26 mouse cellular contexts compared by ENCODE assay signal in genomic region chr3:136439907-136440645, GRCm38 (mm10).
DNase-seq lines count a peak whose midpoint lies in the region; ATAC-seq and TF ChIP-seq lines count a peak whose summit lies in the region.
"Had no signal": no experiment of that assay in that cellular context is flagged by ENCODE, and none has a peak within 500 bp of the region (broad histone marks: within the 10 kb centered on the region; RNA-seq: fewer than 3 reads in every experiment).

No protein-coding gene starts in this region.

- CTCF ChIA-PET in Patski (lab: Charles Lee), result interaction anchor here (1.0 to 1.8 kb wide), 3 partner anchors 9 to 229 kb away, joined by 3 to 9 read pairs (median 3); no protein-coding TSS in a partner anchor

- no peaks in the 10 kb centered on the region for H3K4me1 ChIP-seq in kidney, embryonic 15.5 days
- H3K4me1 ChIP-seq: embryonic facial prominence, embryonic 13.5 days; heart, embryonic 12.5 days; limb, embryonic 15.5 days; neural tube, embryonic 13.5 days had no signal

- in situ Hi-C loops in Patski (cut with MboI; ENCODE audit: low pct_unique_long_range_greater_than_20kb), result loop anchor here (10.0 to 25.0 kb wide), 3 partner anchors 222 to 1315 kb away; partner anchors contain the start of gene Ppp3ca

- no peak overlapping the region for H3K27ac ChIP-seq in kidney, embryonic 15.5 days
- no peak overlapping the region for H3K27ac ChIP-seq in layer of hippocampus, adult 2 months
- H3K27ac ChIP-seq: embryonic facial prominence, embryonic 13.5 days; hindbrain, embryonic 10.5 days; hindbrain, postnatal 0 days; left cerebral cortex, adult 2 months; limb, embryonic 15.5 days; neural tube, embryonic 13.5 days had no signal

- no peak overlapping the region for H3K4me3 ChIP-seq in kidney, embryonic 15.5 days (replicated peaks)
- no peak overlapping the region for H3K4me3 ChIP-seq in layer of hippocampus, adult 2 months
- H3K4me3 ChIP-seq: embryonic facial prominence, embryonic 13.5 days; heart, embryonic 12.5 days; hindbrain, embryonic 10.5 days; left cerebral cortex, adult 2 months; limb, embryonic 15.5 days; neural tube, embryonic 13.5 days had no signal

- no peak for TF ChIP-seq CTCF in Patski (IDR thresholded peaks at IDR 0.05)
- TF ChIP-seq CTCF in layer of hippocampus, adult 2 months (conservative IDR thresholded peaks at IDR 0.05), result no peak

- ATAC-seq in kidney, embryonic 15.5 days (replicated peaks; ENCODE audit: low FRiP score), result no peak
- ATAC-seq in Patski, result peak; percentile 46
- peak; percentile 85 for ATAC-seq in granulocyte monocyte progenitor cell, adult 5-6 weeks (replicated peaks; ENCODE audit: poor library complexity, severe bottlenecking)
- ATAC-seq: forebrain, embryonic 16.5 days; hindbrain, postnatal 0 days had no signal

- peak; percentile 4 to 12 for DNase-seq in kidney, adult 8-10 months
- DNase-seq in 3T3-L1 (ENCODE audit: low read depth, low spot score) (peak; percentile 76), Patski (ENCODE audit: low read depth, low spot score) (peak; percentile 57)
- no peak for DNase-seq in thymus, postnatal 36 days
- DNase-seq in layer of hippocampus, adult 2 months (ENCODE audit: low spot score in 2 of 2), result no peak
- DNase-seq in ovary, adult 18-20 months (ENCODE audit: low spot score), result no peak
- DNase-seq: adrenal gland, postnatal 25 days; cerebellum, adult 9-10 months; gastrocnemius, postnatal 10 days; heart, adult 11 months; heart, postnatal 10 days; left cerebral cortex, postnatal 4 days; lung, adult 18-20 months; lung, postnatal 14 days; midbrain, embryonic 14.5 days; thymus, postnatal 4 days had no signal

- 61% methylated on average over 7 of the region's 7 CpGs for WGBS in kidney, embryonic 15.5 days

- no peaks in the 10 kb centered on the region for H3K27me3 ChIP-seq in kidney, embryonic 15.5 days
- H3K27me3 ChIP-seq in Patski, result no peaks in the 10 kb centered on the region
- H3K27me3 ChIP-seq: embryonic facial prominence, embryonic 13.5 days; heart, embryonic 12.5 days; limb, embryonic 15.5 days; neural tube, embryonic 13.5 days had no signal

- H3K4me2 ChIP-seq in kidney, embryonic 15.5 days, result no peak overlapping the region
- H3K4me2 ChIP-seq: embryonic facial prominence, embryonic 13.5 days; heart, embryonic 12.5 days; limb, embryonic 15.5 days; neural tube, embryonic 13.5 days had no signal

- no peaks in the 10 kb centered on the region for H3K36me3 ChIP-seq in kidney, embryonic 15.5 days
- H3K36me3 ChIP-seq: embryonic facial prominence, embryonic 13.5 days; heart, embryonic 12.5 days; hindbrain, embryonic 10.5 days; limb, embryonic 15.5 days; neural tube, embryonic 13.5 days had no signal

- no peaks in the 10 kb centered on the region for H3K9me3 ChIP-seq in kidney, embryonic 15.5 days (replicated peaks)
- H3K9me3 ChIP-seq: embryonic facial prominence, embryonic 13.5 days; heart, embryonic 12.5 days; hindbrain, embryonic 10.5 days; limb, embryonic 15.5 days; neural tube, embryonic 13.5 days had no signal

- H3K9ac ChIP-seq in kidney, embryonic 15.5 days, result no peak overlapping the region
- H3K9ac ChIP-seq: embryonic facial prominence, embryonic 13.5 days; heart, embryonic 12.5 days; limb, embryonic 15.5 days; neural tube, embryonic 13.5 days had no signal

- POLR2A ChIA-PET in Patski (lab: Charles Lee), result interaction anchor here (1.3 kb wide), 1 partner anchor 11 kb away, joined by 5 read pairs; no protein-coding TSS in a partner anchor

Comparison
In these comparisons a context has a peak if more than half of its experiments do, and no peak if none do; other contexts are left out.
1. DNase-seq: peak in kidney, adult 8-10 months (2 of 2), 3T3-L1 (single experiment) and Patski (single experiment); none in thymus, postnatal 36 days (0 of 2), layer of hippocampus, adult 2 months (0 of 2) and ovary, adult 18-20 months (single experiment).